Mouse (Mus musculus) lung, adult 2 months (tissue): ENCODE measurements at regions not wholly inside any gene's neighbourhood (a gene's known extent, or its start where the extent isn't known, plus 50 kb on each side); places are given as distances from the start of the nearest gene placed in this dataset.

Experiments
- CTCF ChIP-seq: fragments of 200-500 bp; IDR thresholded peaks from 2 replicates; pipeline ENCODE4 v1.5.1; 2011; ENCODE audit warnings: mild to moderate bottlenecking, low read length, control low read depth; ENCODE audit not compliant: insufficient read depth
- POLR2A ChIP-seq: fragments of 200-500 bp; IDR thresholded peaks from 2 replicates; pipeline ENCODE4 v1.6.1; 2011; ENCODE audit warnings: low read depth, mild to moderate bottlenecking, control low read depth, low read length, borderline replicate concordance; ENCODE audit errors: extremely low read depth

DNA sequence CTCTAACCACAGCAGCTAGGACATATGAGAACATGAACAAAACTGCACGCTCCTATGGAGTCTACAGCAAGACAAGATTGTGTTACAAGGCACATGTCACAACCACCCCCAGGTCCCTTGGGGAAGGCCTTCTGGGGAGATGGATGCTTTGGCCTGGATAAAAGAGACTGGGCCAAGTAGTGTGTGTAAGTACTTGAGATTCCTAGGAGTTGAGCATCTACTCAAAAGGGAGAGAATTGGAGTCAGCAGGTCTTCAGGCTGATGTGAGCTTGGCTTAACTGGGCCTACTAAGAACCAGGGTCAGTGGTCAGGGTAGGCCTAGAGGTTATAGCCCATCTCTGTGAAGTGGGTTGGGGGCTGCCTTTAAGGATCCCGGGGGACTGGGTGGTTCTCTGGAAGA lies 62.8 kb downstream of the Adm start:
- TF ChIP-seq CTCF: no peak
- no peak for TF ChIP-seq POLR2A
